Mouse (Mus musculus): Measurements from ENCODE around the gene Klf13. TPM values are rescaled to one million over a fixed set of nuclear protein-coding genes. Genes with fewer than 3 reads are reported as not detected.

Klf13 gene
- polyA plus RNA-seq, 1 experiment from 2014 or later: 23.1 TPM

DNA sequence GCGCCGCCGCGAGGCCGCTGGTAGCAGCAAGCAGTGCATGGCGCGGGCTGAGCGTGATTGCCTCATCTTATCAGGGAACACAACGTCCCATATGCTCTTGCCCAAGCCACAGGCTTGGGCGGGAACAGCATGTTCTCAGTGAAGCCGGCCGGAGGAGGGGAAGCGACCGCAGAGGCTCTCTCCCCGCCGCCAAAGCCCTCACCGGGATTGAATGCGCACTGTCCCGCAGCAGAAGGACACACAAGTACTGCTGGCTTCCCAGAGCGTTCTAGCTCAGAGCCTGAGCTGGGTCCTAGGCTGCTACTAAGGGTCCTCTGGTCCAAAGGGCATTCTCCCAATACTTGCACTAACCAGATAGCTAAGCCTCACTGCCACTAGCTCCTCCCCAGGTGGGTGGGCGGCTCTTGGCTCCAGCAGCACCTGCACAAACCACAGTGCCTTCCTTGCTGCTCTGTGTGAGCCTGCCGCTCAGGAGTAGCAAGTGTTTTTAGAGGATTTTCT is 41.7 kb downstream of the Klf13 start:
- Histone ChIP-seq H3K9ac (ENCODE audit: low read depth, low read length) (peak overlapping the region; percentile 68), H3K27ac (ENCODE audit: low read length) (peak overlapping the region; percentile 93), H3K9me3 (ENCODE audit: control insufficient read depth, low read length) (no peaks in the 10 kb centered on the region), H3K4me1 (ENCODE audit: control insufficient read depth, insufficient read depth, low read length) (peaks cover 23% of the 10 kb centered on the region), H3K4me3 (ENCODE audit: low read length) (peak overlapping the region; percentile 42), H3K4me2 (ENCODE audit: low read depth, low read length) (peak overlapping the region; percentile 70), H3K27me3 (replicated peaks; ENCODE audit: control insufficient read depth, insufficient read depth, low read length) (no peaks in the 10 kb centered on the region), H3K36me3 (ENCODE audit: control insufficient read depth, insufficient read depth, low read length) (no peaks in the 10 kb centered on the region)
- ATAC-seq: peak; percentile 97
- WGBS: under 1% methylated on average over 22 of the region's 22 CpGs

DNA sequence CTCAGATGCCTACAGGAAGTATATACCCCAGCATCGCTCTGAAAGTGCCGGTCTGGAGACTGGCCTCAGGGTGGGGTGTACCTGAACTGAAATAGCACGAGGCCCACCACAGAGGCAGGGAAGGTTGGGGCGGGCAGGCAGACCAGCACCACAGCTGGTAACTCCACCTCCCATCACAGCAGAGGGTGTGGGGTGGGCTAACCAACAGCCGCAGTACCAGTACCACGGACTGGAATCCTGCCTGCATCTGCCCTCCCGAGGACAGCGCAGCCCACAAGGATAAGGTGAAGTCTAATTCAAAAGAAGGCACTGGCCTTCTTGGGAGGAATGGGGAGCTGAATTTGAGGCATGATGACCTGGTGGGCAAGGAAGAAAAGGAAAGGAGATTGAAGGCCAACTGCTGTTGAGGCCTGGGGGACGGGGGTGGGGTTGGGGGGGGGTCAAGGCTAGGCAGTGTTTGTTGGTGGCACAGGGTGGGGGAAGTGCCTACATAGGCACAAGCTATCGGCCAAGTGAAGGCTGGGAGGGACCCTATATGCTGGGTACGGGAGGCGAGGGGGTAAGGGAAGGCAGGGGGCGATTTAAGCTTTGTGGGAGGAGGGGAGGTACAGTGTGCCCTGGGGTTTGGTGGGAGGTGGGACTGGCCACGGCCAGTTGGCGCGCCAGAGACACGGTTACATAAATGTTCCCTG is 42.3 kb downstream of the Klf13 start:
- H3K9me3 ChIP-seq (ENCODE audit: control insufficient read depth, low read length): no peaks in the 10 kb centered on the region
- peak overlapping the region; percentile 68 for H3K9ac ChIP-seq (ENCODE audit: low read depth, low read length)
- ATAC-seq: peak; percentile 17
- H3K27me3 ChIP-seq (replicated peaks; ENCODE audit: control insufficient read depth, insufficient read depth, low read length): no peaks in the 10 kb centered on the region
- H3K4me2 ChIP-seq (ENCODE audit: low read depth, low read length): peak overlapping the region; percentile 70
- WGBS: 19% methylated on average over 17 of the region's 17 CpGs
- no peaks in the 10 kb centered on the region for H3K36me3 ChIP-seq (ENCODE audit: control insufficient read depth, insufficient read depth, low read length)
- H3K27ac ChIP-seq (ENCODE audit: low read length): peak overlapping the region; percentile 93
- peaks cover 23% of the 10 kb centered on the region for H3K4me1 ChIP-seq (ENCODE audit: control insufficient read depth, insufficient read depth, low read length)
- peak overlapping the region; percentile 42 for H3K4me3 ChIP-seq (ENCODE audit: low read length)

DNA sequence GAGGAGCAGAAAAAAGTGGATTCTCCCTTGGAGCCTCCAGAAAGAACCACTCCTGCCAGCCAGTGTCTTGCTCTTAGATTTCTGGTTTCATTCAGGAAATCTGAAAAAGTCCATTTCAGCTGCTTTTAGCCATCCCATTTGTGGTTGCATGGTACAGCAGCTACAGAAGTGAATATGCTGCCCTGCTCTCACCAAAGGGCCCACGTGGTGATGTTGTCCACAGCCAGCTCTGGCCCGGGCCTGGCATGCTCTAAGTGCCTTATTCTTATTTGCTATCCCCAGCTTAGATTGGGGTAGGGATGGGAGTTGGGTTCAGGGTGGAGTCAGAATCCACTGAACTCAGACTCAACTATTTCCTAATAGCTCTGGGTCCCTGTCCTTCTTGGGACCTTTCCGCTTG is 43.5 kb downstream of the Klf13 start:
- H3K4me2 ChIP-seq (ENCODE audit: low read depth, low read length): no peak overlapping the region
- H3K36me3 ChIP-seq (ENCODE audit: control insufficient read depth, insufficient read depth, low read length): 0 out of 2 replicates have a peak, but pooled peaks cover 3% of the 10 kb centered on the region
- no peak overlapping the region for H3K27ac ChIP-seq (ENCODE audit: low read length)
- H3K9me3 ChIP-seq (ENCODE audit: control insufficient read depth, low read length): no peaks in the 10 kb centered on the region
- no peak overlapping the region for H3K9ac ChIP-seq (ENCODE audit: low read depth, low read length)
- no peaks in the 10 kb centered on the region for H3K27me3 ChIP-seq (replicated peaks; ENCODE audit: control insufficient read depth, insufficient read depth, low read length)
- 81% methylated on average over 3 of the region's 3 CpGs for WGBS
- H3K4me1 ChIP-seq (ENCODE audit: control insufficient read depth, insufficient read depth, low read length): peaks cover 23% of the 10 kb centered on the region
- ATAC-seq: no peak
- no peak overlapping the region for H3K4me3 ChIP-seq (ENCODE audit: low read length)

DNA sequence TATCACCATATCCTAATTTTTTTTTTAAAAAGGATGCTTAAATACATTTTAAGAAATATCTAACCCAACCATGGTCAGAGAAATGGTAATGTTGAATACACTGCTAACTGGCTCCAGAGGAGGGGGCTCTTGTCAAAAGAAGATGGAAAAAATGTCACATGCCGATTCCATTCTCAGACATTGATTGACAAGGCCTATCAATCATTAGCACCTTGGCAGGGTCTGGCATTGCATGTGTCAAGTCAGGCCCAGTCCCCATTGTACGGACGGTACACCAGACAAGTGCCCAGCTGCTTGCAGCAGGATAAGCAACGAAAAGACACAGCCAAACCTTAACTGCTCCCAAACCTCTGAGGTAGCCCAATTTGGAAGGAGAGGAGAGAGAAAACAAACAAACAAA is 44.1 kb downstream of the Klf13 start:
- Histone ChIP-seq H3K4me3 (ENCODE audit: low read length) (no peak overlapping the region), H3K27me3 (replicated peaks; ENCODE audit: control insufficient read depth, insufficient read depth, low read length) (no peaks in the 10 kb centered on the region), H3K9me3 (ENCODE audit: control insufficient read depth, low read length) (no peaks in the 10 kb centered on the region), H3K36me3 (ENCODE audit: control insufficient read depth, insufficient read depth, low read length) (0 out of 2 replicates have a peak, but pooled peaks cover 7% of the 10 kb centered on the region), H3K4me1 (ENCODE audit: control insufficient read depth, insufficient read depth, low read length) (peaks cover 23% of the 10 kb centered on the region), H3K9ac (ENCODE audit: low read depth, low read length) (no peak overlapping the region), H3K27ac (ENCODE audit: low read length) (no peak overlapping the region), H3K4me2 (ENCODE audit: low read depth, low read length) (no peak overlapping the region)
- no peak for ATAC-seq
- WGBS: 72% methylated on average over 4 of the region's 4 CpGs

DNA sequence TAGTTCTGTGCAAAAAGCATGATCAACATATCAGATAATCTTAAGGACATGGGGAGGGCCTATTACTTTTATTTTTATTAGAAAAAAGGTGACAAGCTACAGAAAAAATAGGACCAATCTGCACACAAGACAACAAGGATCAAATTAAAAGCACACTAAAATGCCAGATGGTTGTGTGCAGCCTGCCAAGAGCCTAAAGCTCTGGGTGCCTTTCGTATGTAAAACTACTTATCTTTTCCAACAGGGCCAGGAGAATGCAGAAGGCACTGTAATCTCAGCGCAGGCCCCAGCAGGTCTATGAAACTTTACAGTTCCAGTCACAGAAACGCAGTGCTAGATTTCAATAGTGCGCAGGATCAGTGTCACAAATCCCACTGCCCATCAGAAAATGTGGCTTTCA is 45.0 kb downstream of the Klf13 start:
- no peak for ATAC-seq
- no peaks in the 10 kb centered on the region for H3K27me3 ChIP-seq (replicated peaks; ENCODE audit: control insufficient read depth, insufficient read depth, low read length)
- H3K4me1 ChIP-seq (ENCODE audit: control insufficient read depth, insufficient read depth, low read length): peaks cover 30% of the 10 kb centered on the region
- H3K4me2 ChIP-seq (ENCODE audit: low read depth, low read length): no peak overlapping the region
- H3K9me3 ChIP-seq (ENCODE audit: control insufficient read depth, low read length): no peaks in the 10 kb centered on the region
- H3K9ac ChIP-seq (ENCODE audit: low read depth, low read length): no peak overlapping the region
- no peak overlapping the region for H3K4me3 ChIP-seq (ENCODE audit: low read length)
- 0 out of 2 replicates have a peak, but pooled peaks cover 7% of the 10 kb centered on the region for H3K36me3 ChIP-seq (ENCODE audit: control insufficient read depth, insufficient read depth, low read length)
- no peak overlapping the region for H3K27ac ChIP-seq (ENCODE audit: low read length)
- WGBS: 78% methylated on average over 4 of the region's 4 CpGs

DNA sequence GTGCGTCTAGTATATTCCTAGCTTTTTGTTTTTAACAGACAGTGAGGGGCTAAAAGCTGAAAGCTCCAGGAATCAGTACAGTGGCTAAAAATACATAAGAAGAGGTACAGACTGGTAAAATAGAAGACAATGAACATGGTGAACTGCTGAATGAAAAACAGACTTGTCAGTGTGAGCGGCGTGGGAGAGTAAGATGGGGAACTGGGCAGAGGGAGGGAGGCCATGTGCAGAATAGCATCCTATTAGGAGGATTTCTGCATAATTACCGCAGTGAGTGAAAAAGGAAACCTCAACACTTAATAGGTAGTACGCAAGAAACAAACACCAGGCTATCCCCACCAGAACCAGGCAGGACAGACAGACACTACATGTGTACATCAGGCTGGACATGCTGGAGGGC is 45.5 kb downstream of the Klf13 start:
- H3K27ac ChIP-seq (ENCODE audit: low read length): no peak overlapping the region
- 92% methylated on average over 5 of the region's 5 CpGs for WGBS

DNA sequence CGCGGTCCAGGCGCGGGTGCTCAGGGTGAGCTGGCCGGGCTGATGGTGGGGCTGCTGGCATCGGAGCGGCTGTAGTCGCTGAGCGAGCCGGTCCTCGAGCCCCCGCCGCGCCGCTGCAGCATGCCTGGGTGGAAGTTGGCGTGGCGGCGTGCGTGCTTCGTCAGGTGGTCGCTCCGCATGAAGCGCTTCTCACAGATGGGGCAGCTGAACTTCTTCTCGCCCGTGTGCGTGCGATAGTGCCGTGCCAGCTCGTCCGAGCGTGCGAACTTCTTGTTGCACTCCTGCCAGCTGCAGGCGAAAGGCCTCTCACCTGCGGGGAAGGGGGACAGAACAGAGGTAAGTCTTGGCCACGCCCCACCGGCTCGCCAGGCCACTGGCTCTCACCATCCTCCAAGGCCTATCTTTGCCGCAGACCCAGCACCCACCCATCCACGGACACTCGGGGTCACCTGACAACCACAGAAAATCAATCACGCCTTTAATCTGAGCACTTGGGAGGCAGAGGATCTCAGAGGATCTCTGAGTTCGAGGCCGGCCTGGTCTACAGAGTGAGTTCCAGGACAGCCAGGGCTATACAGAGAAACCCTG is 47.1 kb downstream of the Klf13 start:
- Histone ChIP-seq H3K4me3 (ENCODE audit: low read length) (no peak overlapping the region), H3K36me3 (ENCODE audit: control insufficient read depth, insufficient read depth, low read length) (0 out of 2 replicates have a peak, but pooled peaks cover 7% of the 10 kb centered on the region), H3K9me3 (ENCODE audit: control insufficient read depth, low read length) (no peaks in the 10 kb centered on the region), H3K9ac (ENCODE audit: low read depth, low read length) (no peak overlapping the region), H3K4me2 (ENCODE audit: low read depth, low read length) (no peak overlapping the region), H3K27me3 (replicated peaks; ENCODE audit: control insufficient read depth, insufficient read depth, low read length) (no peaks in the 10 kb centered on the region), H3K27ac (ENCODE audit: low read length) (no peak overlapping the region), H3K4me1 (ENCODE audit: control insufficient read depth, insufficient read depth, low read length) (peaks cover 13% of the 10 kb centered on the region)
- 75% methylated on average over 43 of the region's 43 CpGs for WGBS
- ATAC-seq: no peak

More for the DNA sequence above, 45.5 kb downstream of the Klf13 start:
- Histone ChIP-seq H3K4me1 (ENCODE audit: control insufficient read depth, insufficient read depth, low read length) (peaks cover 27% of the 10 kb centered on the region), H3K36me3 (ENCODE audit: control insufficient read depth, insufficient read depth, low read length) (0 out of 2 replicates have a peak, but pooled peaks cover 7% of the 10 kb centered on the region), H3K4me2 (ENCODE audit: low read depth, low read length) (no peak overlapping the region), H3K9me3 (ENCODE audit: control insufficient read depth, low read length) (no peaks in the 10 kb centered on the region), H3K9ac (ENCODE audit: low read depth, low read length) (no peak overlapping the region), H3K4me3 (ENCODE audit: low read length) (no peak overlapping the region), H3K27me3 (replicated peaks; ENCODE audit: control insufficient read depth, insufficient read depth, low read length) (no peaks in the 10 kb centered on the region)
- ATAC-seq: no peak

DNA sequence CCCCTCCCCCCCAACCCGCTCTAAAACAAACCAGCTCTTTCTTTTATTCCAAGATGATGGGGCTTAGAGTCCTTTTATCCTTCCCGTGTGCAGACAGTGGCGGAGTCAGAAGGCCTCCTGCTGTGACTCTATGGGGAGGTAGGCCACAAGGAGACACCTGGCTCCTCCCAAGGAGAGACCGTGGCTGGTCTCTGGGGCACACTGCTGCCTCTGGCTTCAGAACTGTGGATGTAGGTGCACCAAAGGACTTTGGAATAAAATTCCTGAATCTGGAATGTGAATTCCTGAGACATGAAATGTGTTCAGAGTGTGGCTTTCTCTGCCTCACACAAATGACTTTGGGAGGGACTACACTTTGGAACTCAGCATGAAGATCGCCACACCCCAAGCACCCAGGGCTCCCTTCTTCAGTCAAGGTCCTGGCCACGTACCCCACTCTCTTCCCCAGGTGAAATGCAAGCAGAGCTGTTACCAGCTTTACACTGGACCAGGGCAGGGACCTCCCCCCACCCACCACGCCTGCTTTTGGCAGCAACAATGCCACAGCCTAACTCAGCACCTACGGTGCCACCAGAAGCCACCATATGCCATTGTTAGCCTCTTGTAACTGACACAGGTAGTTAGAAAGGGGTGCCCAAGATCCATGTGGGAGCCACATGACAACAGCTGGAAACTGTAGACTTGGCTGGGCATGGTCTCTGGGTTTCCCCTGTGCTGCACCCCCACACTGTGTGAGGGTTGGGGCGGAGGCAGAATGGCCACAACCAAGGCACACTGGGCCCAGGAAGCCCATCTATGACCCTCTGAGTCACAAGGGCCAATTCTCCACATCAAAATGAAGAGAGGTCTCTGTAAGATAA is 49.4 kb downstream of the Klf13 start:
- peaks cover 7% of the 10 kb centered on the region; the same call in 1 of the 2 replicates for H3K4me1 ChIP-seq (ENCODE audit: control insufficient read depth, insufficient read depth, low read length)
- H3K9ac ChIP-seq (ENCODE audit: low read depth, low read length): no peak overlapping the region
- ATAC-seq: no peak
- no peaks in the 10 kb centered on the region for H3K27me3 ChIP-seq (replicated peaks; ENCODE audit: control insufficient read depth, insufficient read depth, low read length)
- no peak overlapping the region for H3K27ac ChIP-seq (ENCODE audit: low read length)
- H3K36me3 ChIP-seq (ENCODE audit: control insufficient read depth, insufficient read depth, low read length): 0 out of 2 replicates have a peak, but pooled peaks cover 7% of the 10 kb centered on the region
- H3K9me3 ChIP-seq (ENCODE audit: control insufficient read depth, low read length): no peaks in the 10 kb centered on the region
- WGBS: 74% methylated on average over 9 of the region's 9 CpGs
- H3K4me3 ChIP-seq (ENCODE audit: low read length): no peak overlapping the region
- no peak overlapping the region for H3K4me2 ChIP-seq (ENCODE audit: low read depth, low read length)

DNA sequence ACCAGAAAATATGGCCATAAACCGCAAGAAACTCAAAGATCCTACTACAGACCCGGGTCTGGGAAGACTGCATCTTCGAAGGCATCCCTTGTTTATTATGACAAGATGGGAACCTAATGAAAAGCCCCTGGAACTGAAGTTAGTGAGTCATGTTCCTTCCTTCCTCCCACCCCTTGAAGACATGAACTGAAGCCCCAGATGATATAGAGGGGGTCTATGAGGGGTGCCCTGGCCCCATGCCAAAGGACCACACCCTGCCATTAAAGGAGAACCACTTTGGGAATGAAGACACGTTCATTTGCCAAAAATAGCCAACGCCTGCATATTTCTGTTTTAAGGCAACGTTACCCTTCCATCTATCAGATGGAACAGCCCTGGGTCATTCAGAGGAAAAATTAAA is 50.0 kb downstream of the Klf13 start:
- Histone ChIP-seq H3K9me3 (ENCODE audit: control insufficient read depth, low read length) (no peaks in the 10 kb centered on the region), H3K36me3 (ENCODE audit: control insufficient read depth, insufficient read depth, low read length) (0 out of 2 replicates have a peak, but pooled peaks cover 7% of the 10 kb centered on the region), H3K4me1 (ENCODE audit: control insufficient read depth, insufficient read depth, low read length) (peaks cover 7% of the 10 kb centered on the region; the same call in 1 of the 2 replicates), H3K9ac (ENCODE audit: low read depth, low read length) (no peak overlapping the region), H3K4me3 (ENCODE audit: low read length) (no peak overlapping the region), H3K27me3 (replicated peaks; ENCODE audit: control insufficient read depth, insufficient read depth, low read length) (no peaks in the 10 kb centered on the region), H3K4me2 (ENCODE audit: low read depth, low read length) (no peak overlapping the region), H3K27ac (ENCODE audit: low read length) (no peak overlapping the region)
- 63% methylated on average over 6 of the region's 6 CpGs for WGBS
- no peak for ATAC-seq

Data from intestine, embryonic 16.5 days (tissue).